Mouse (Mus musculus) liver, adult 2 months (tissue): Measurements from ENCODE around the gene Dok5. TPM values are rescaled to one million over a fixed set of nuclear protein-coding genes. Genes with fewer than 3 reads are reported as not detected.

Experiments
- DNase-seq: peaks from one replicate; pipeline ENCODE4 v3.0.0-alpha.2; 2011; ENCODE audit warnings: low read depth, low spot score; ENCODE audit errors: extremely low read depth
- H3K27ac ChIP-seq: fragments of 200-500 bp; replicated peaks from 2 replicates; pipeline ENCODE4 v1.5.1; 2012; ENCODE audit warnings: low read depth, mild to moderate bottlenecking, control low read depth, inconsistent platforms, low read length; ENCODE audit not compliant: insufficient read depth
- H3K27me3 ChIP-seq: fragments of 200-500 bp; 2 replicates; pipeline ENCODE4 v1.6.1; 2012; ENCODE audit warnings: mild to moderate bottlenecking, moderate library complexity, low read length, inconsistent platforms; ENCODE audit not compliant: control insufficient read depth, insufficient read depth
- H3K36me3 ChIP-seq: fragments of 200-500 bp; 2 replicates; pipeline ENCODE4 v1.6.1; 2012; ENCODE audit warnings: low read length, inconsistent platforms; ENCODE audit not compliant: control insufficient read depth, insufficient read depth
- H3K4me1 ChIP-seq: fragments of 200-500 bp; 2 replicates; pipeline ENCODE4 v1.6.1; 2011; ENCODE audit warnings: low read length; ENCODE audit not compliant: control insufficient read depth, insufficient read depth
- H3K4me3 ChIP-seq: fragments of 200-500 bp; 2 replicates; pipeline ENCODE4 v1.5.1; 2011; ENCODE audit warnings: low read depth, mild to moderate bottlenecking, control low read depth, low read length, moderate library complexity; ENCODE audit not compliant: insufficient read depth
- H3K79me2 ChIP-seq: fragments of 200-500 bp; 2 replicates; pipeline ENCODE4 v1.6.1; 2012; ENCODE audit warnings: inconsistent platforms, mild to moderate bottlenecking, low read length, moderate library complexity; ENCODE audit not compliant: control insufficient read depth, insufficient read depth
- H3K9ac ChIP-seq: fragments of 200-500 bp; 2 replicates; pipeline ENCODE4 v1.6.1; 2012; ENCODE audit warnings: low read depth, mild to moderate bottlenecking, control low read depth, inconsistent platforms, low read length
- CTCF ChIP-seq: fragments of 200-500 bp; IDR thresholded peaks from 2 replicates; pipeline ENCODE4 v1.5.1; 2011; ENCODE audit warnings: low read depth, low read length, control low read depth
- POLR2A ChIP-seq: fragments of 200-500 bp; IDR thresholded peaks from 2 replicates; pipeline ENCODE4 v1.6.1; 2011; ENCODE audit warnings: low read length, control low read depth; ENCODE audit not compliant: insufficient read depth; ENCODE audit errors: extremely low read depth
- WGBS: fragments of 180-500 bp; shearing (Covaris S2); methylation state at CpG from one replicate; pipeline ENCODE4 v1.1.7; 2018; 5-methylcytosine and 5-hydroxymethylcytosine counted together
- polyA plus RNA-seq: library from polyadenylated mRNA; depleted of rRNA; stranded (reverse); fragments of >200 nt; gene quantifications from 2 replicates; pipeline ENCODE4 v1.2.3, GENCODE M21; 2012
- total RNA-seq: library from RNA; depleted of rRNA; stranded (reverse); fragments of >200 nt; gene quantifications from 2 replicates; pipeline ENCODE4 v1.2.3, GENCODE M21; 2014

Gene Dok5
- total and polyA plus RNA-seq, 2 experiments: not detected

GRCm38 (mm10) chr2:170828757-170829156 lies 97.2 kb downstream of the Dok5 start:
- whole genome bisulfite sequencing: 77% methylated on average over 7 of the region's 7 CpGs
- Histone ChIP-seq H3K27me3 (no peaks in the 10 kb centered on the region), H3K36me3 (no peaks in the 10 kb centered on the region), H3K9ac (no peak overlapping the region), H3K4me1 (no peaks in the 10 kb centered on the region), H3K27ac (no peak overlapping the region), H3K79me2 (no peaks in the 10 kb centered on the region), H3K4me3 (no peak overlapping the region)
- DNase-seq: no peak
- TF ChIP-seq CTCF (no peak), POLR2A (no peak)

GRCm38 (mm10) chr2:170829191-170829611 lies 97.6 kb downstream of the Dok5 start:
- Histone ChIP-seq H3K4me3 (no peak overlapping the region), H3K27me3 (no peaks in the 10 kb centered on the region), H3K79me2 (no peaks in the 10 kb centered on the region), H3K36me3 (no peaks in the 10 kb centered on the region), H3K4me1 (no peaks in the 10 kb centered on the region), H3K9ac (no peak overlapping the region), H3K27ac (no peak overlapping the region)
- no peak for DNase-seq
- TF ChIP-seq CTCF (no peak), POLR2A (no peak)
- 78% methylated on average over 6 of the region's 6 CpGs for WGBS

GRCm38 (mm10) chr2:170829988-170830387 lies 98.4 kb downstream of the Dok5 start:
- Histone ChIP-seq H3K9ac (no peak overlapping the region), H3K36me3 (no peaks in the 10 kb centered on the region), H3K27ac (no peak overlapping the region), H3K27me3 (no peaks in the 10 kb centered on the region), H3K4me1 (no peaks in the 10 kb centered on the region), H3K4me3 (no peak overlapping the region), H3K79me2 (no peaks in the 10 kb centered on the region)
- TF ChIP-seq POLR2A: no peak
- no peak for TF ChIP-seq CTCF
- 89% methylated on average over 14 of the region's 14 CpGs for WGBS
- DNase-seq: no peak

- no peak overlapping the region for H3K27ac ChIP-seq
- H3K27me3 ChIP-seq: no peaks in the 10 kb centered on the region
- TF ChIP-seq POLR2A: no peak
- TF ChIP-seq CTCF: no peak
- no peaks in the 10 kb centered on the region for H3K4me1 ChIP-seq
- DNase-seq: no peak
- no peaks in the 10 kb centered on the region for H3K36me3 ChIP-seq
- H3K9ac ChIP-seq: no peak overlapping the region
- H3K79me2 ChIP-seq: no peaks in the 10 kb centered on the region
- no peak overlapping the region for H3K4me3 ChIP-seq
- 82% methylated on average over 10 of the region's 10 CpGs for WGBS
Observed at GRCm38 (mm10) chr2:170836862-170837261, 105.3 kb downstream of the Dok5 start.

- TF ChIP-seq CTCF (no peak), POLR2A (no peak)
- Histone ChIP-seq H3K9ac (no peak overlapping the region), H3K4me3 (no peak overlapping the region), H3K4me1 (no peaks in the 10 kb centered on the region), H3K27ac (no peak overlapping the region), H3K79me2 (no peaks in the 10 kb centered on the region), H3K27me3 (no peaks in the 10 kb centered on the region), H3K36me3 (no peaks in the 10 kb centered on the region)
- no peak for DNase-seq
- 80% methylated on average over 11 of the region's 11 CpGs for WGBS
Observed at GRCm38 (mm10) chr2:170837363-170837762, 105.8 kb downstream of the Dok5 start.

- no peak for DNase-seq
- H3K79me2 ChIP-seq: no peaks in the 10 kb centered on the region
- H3K4me3 ChIP-seq: no peak overlapping the region
- H3K36me3 ChIP-seq: no peaks in the 10 kb centered on the region
- no peaks in the 10 kb centered on the region for H3K27me3 ChIP-seq
- 65% methylated on average over 12 of the region's 12 CpGs for WGBS
- H3K4me1 ChIP-seq: no peaks in the 10 kb centered on the region
- H3K27ac ChIP-seq: no peak overlapping the region
- TF ChIP-seq CTCF (no peak), POLR2A (no peak)
- no peak overlapping the region for H3K9ac ChIP-seq
Observed at GRCm38 (mm10) chr2:170837824-170838557, 106.4 kb downstream of the Dok5 start.
